Mouse (Mus musculus) liver (tissue): Measurements from ENCODE around the gene Prpf8.
A peak's percentile ranks its signal among the peaks of the same experiment; 100 is the strongest.

Source experiments
- DNase-seq: peaks from one replicate; pipeline ENCODE4 v3.0.0-alpha.2; 2020; ENCODE audit warnings: mixed read lengths

Prpf8 gene

GRCm38 (mm10) chr11:75459751-75460102 is 26.9 kb upstream of the Prpf8 start:
- DNase-seq: peak; percentile 58

- peak; percentile 94 for DNase-seq
Measured at GRCm38 (mm10) chr11:75460103-75460843, 26.3 kb upstream of the Prpf8 start.

GRCm38 (mm10) chr11:75460844-75461742 is 25.5 kb upstream of the Prpf8 start, which contains the start of gene Tlcd2:
Tlcd2 (plus strand) TSS chr11:75461715.
- DNase-seq: peak; percentile 100

GRCm38 (mm10) chr11:75461743-75462252 is 24.8 kb upstream of the Prpf8 start:
- DNase-seq: no peak

- DNase-seq: peak; percentile 90
Measured at GRCm38 (mm10) chr11:75462253-75462783, 24.3 kb upstream of the Prpf8 start.

- DNase-seq: peak; percentile 98
Measured at GRCm38 (mm10) chr11:75462865-75463336, 23.7 kb upstream of the Prpf8 start.

GRCm38 (mm10) chr11:75463624-75464023 is 23.0 kb upstream of the Prpf8 start:
- no peak for DNase-seq

GRCm38 (mm10) chr11:75464417-75464816 is 22.2 kb upstream of the Prpf8 start:
- no peak for DNase-seq

GRCm38 (mm10) chr11:75465051-75465450 is 21.6 kb upstream of the Prpf8 start:
- no peak for DNase-seq

- no peak for DNase-seq
Measured at GRCm38 (mm10) chr11:75466731-75467505, 19.7 kb upstream of the Prpf8 start.

- peak; percentile 86 for DNase-seq
Measured at GRCm38 (mm10) chr11:75467512-75468215, 19.0 kb upstream of the Prpf8 start.

GRCm38 (mm10) chr11:75468410-75468809 is 18.2 kb upstream of the Prpf8 start:
- DNase-seq: no peak

GRCm38 (mm10) chr11:75469261-75469660 is 17.4 kb upstream of the Prpf8 start:
- DNase-seq: no peak

- no peak for DNase-seq
Measured at GRCm38 (mm10) chr11:75470675-75471074, 15.9 kb upstream of the Prpf8 start.

GRCm38 (mm10) chr11:75472469-75473081 is 14.0 kb upstream of the Prpf8 start:
- DNase-seq: no peak

GRCm38 (mm10) chr11:75473376-75473775 is 13.2 kb upstream of the Prpf8 start:
- no peak for DNase-seq

GRCm38 (mm10) chr11:75486192-75486591 is 424 bp upstream of the Prpf8 start:
- DNase-seq: no peak

GRCm38 (mm10) chr11:75487496-75487895 is 880 bp downstream of the Prpf8 start:
- DNase-seq: no peak

- DNase-seq: no peak
Measured at GRCm38 (mm10) chr11:75494296-75495049, 7.9 kb downstream of the Prpf8 start.

GRCm38 (mm10) chr11:75498126-75498525 is 11.5 kb downstream of the Prpf8 start:
- no peak for DNase-seq

- DNase-seq: no peak
Measured at GRCm38 (mm10) chr11:75508162-75508561, 21.5 kb downstream of the Prpf8 start.
